Mouse (Mus musculus) ES-E14 (cell line): ENCODE results near the gene Plcb2. TPM values are rescaled to one million over a fixed set of nuclear protein-coding genes. Genes with fewer than 3 reads are reported as not detected.
A peak's percentile ranks its signal among the peaks of the same experiment; 100 is the strongest.

Experiments
- DNase-seq: peaks from one replicate; pipeline ENCODE4 v3.0.0-alpha.2; 2013; ENCODE audit warnings: low read depth, low spot score
- H3K27ac ChIP-seq: 2 replicates; pipeline ENCODE4 v1.5.1; 2012; ENCODE audit warnings: low read depth, mild to moderate bottlenecking, low read length, moderate library complexity, mixed read lengths; ENCODE audit not compliant: poor library complexity, insufficient read depth, severe bottlenecking
- H3K36me3 ChIP-seq: 2 replicates; pipeline ENCODE4 v1.6.1; 2012; ENCODE audit warnings: mild to moderate bottlenecking, low read length, moderate library complexity, mixed read lengths; ENCODE audit not compliant: control insufficient read depth, poor library complexity, insufficient read depth, severe bottlenecking
- H3K4me1 ChIP-seq, 2 experiments: fragments of 150-350 bp in 1 of 2; sonication (generic) in 1 of 2; 2 replicates each; pipeline ENCODE4 v1.6.1; 2012; ENCODE audit warnings: low read length in 2 of 2, mild to moderate bottlenecking in 1 of 2, mixed read lengths in 1 of 2; ENCODE audit not compliant: control insufficient read depth in 2 of 2, insufficient read depth in 2 of 2, poor library complexity in 1 of 2
- H3K4me3 ChIP-seq, 2 experiments: fragments of 150-350 bp in 1 of 2; sonication (generic) in 1 of 2; 2 replicates each; pipeline ENCODE4 v1.5.1; 2012; ENCODE audit warnings: low read length in 2 of 2, low read depth in 1 of 2, mild to moderate bottlenecking in 1 of 2, mixed read lengths in 1 of 2; ENCODE audit not compliant: insufficient read depth in 1 of 2, poor library complexity in 1 of 2, severe bottlenecking in 1 of 2
- H3K9ac ChIP-seq: 2 replicates; pipeline ENCODE4 v1.6.1; 2012; ENCODE audit warnings: low read depth, mild to moderate bottlenecking, low read length, mixed read lengths; ENCODE audit not compliant: poor library complexity, insufficient read depth, severe bottlenecking
- H3K9me3 ChIP-seq: fragments of 150-350 bp; sonication (generic); 2 replicates; pipeline ENCODE4 v1.6.1; 2012; ENCODE audit warnings: low read depth, mild to moderate bottlenecking, low read length; ENCODE audit not compliant: control insufficient read depth, insufficient read depth
- CHD2 ChIP-seq: IDR thresholded peaks from 2 replicates; pipeline ENCODE4 v1.6.1; 2014; ENCODE audit warnings: mild to moderate bottlenecking, low read depth, low read length, inconsistent platforms
- HCFC1 ChIP-seq: IDR thresholded peaks from 2 replicates; pipeline ENCODE4 v1.6.1; 2012; ENCODE audit warnings: low read length, inconsistent platforms, borderline replicate concordance; ENCODE audit not compliant: insufficient read depth
- MAFK ChIP-seq: IDR thresholded peaks from 2 replicates; pipeline ENCODE4 v1.6.1; 2014; ENCODE audit warnings: mild to moderate bottlenecking, low read depth, low read length, inconsistent platforms; ENCODE audit not compliant: insufficient read depth
- ZC3H11A ChIP-seq: IDR thresholded peaks from 2 replicates; pipeline ENCODE4 v1.6.1; 2012; ENCODE audit warnings: low read depth, mild to moderate bottlenecking, inconsistent platforms, low read length, borderline replicate concordance
- ZNF384 ChIP-seq: IDR thresholded peaks from 2 replicates; pipeline ENCODE4 v1.6.1; 2012; ENCODE audit warnings: low read depth, low read length, inconsistent platforms
- in situ Hi-C, 2 experiments: fragments of 600-800 bp; cut with MboI; formaldehyde crosslinking; loops; one replicate each; pipeline ENCODE4 v1.15.1; 2025; ENCODE audit warnings: low sequenced_read_pairs in 2 of 2, inconsistent platforms in 1 of 2; ENCODE audit not compliant: unreplicated experiment in 2 of 2
- total RNA-seq: library from RNA; depleted of rRNA; stranded (reverse); fragments of 300-350 nt; gene quantifications from 2 replicates; pipeline ENCODE4 v1.2.3, GENCODE M21; 2012

The Plcb2 gene
- total RNA-seq, 1 experiment = 0.09 TPM

DNA sequence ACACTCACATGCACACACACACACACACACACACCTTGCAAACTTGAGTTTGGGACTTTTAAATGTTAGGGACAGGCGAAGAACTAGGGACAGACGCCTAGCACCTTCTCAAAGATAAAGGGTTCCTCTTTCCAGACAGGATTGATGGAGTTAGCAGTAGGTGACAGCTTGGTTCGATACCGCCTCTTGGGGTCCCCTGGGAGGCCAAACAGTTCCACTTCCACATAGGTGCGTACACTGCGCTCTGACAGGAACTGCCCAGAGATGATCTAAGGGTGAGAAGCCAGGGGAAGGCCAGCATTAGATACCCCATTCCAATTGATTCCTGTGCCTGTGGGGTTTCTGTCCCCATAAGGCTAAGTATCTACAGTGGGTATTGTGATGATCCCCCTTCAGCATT lies 14.6 kb downstream of the Plcb2 start:
- no peaks in the 10 kb centered on the region for H3K4me1 ChIP-seq
- DNase-seq = no peak

DNA sequence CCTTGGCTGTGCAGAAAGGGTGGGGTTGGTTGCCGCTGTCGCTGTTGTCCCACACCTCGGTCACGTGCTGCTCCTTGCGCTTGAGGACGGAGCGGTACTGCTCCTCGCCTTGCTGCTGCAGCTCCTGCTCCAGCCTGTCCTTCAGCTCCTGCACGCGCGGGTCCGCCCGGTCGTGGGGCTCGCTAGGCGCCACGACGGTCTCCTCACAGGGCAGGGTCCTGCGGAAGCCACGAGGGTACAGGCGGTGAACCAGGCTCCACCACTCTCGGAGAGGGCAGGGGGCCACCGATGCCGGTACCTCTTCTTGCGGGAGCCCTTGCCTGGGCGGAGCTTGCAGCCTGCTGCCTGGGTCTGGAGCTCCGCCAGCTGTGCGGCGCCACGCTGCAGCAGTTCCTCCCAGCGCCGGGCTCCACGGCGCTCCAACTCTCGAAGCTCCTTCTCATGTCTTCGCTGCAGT lies 17.2 kb downstream of the Plcb2 start:
- no peak for DNase-seq
- in situ Hi-C loops = no loop called here
- Histone ChIP-seq H3K27ac (no peak overlapping the region), H3K9me3 (no peaks in the 10 kb centered on the region), H3K36me3 (no peaks in the 10 kb centered on the region), H3K4me3 (peak overlapping the region; percentile 1 to 19; a peak in 2 of 4 replicates), H3K9ac (no peak overlapping the region), H3K4me1 (no peaks in the 10 kb centered on the region)
- TF ChIP-seq MAFK = no peak
- no peak for TF ChIP-seq HCFC1
- no peak for TF ChIP-seq ZC3H11A
- TF ChIP-seq CHD2 = no peak
- no peak for TF ChIP-seq ZNF384

More for the DNA sequence above, 14.6 kb downstream of the Plcb2 start:
- no peak overlapping the region for H3K27ac ChIP-seq
- no peak for TF ChIP-seq ZNF384
- TF ChIP-seq HCFC1 = no peak
- TF ChIP-seq CHD2 = no peak
- no peak for TF ChIP-seq MAFK
- no peak for TF ChIP-seq ZC3H11A
- no peak overlapping the region for H3K9ac ChIP-seq
- no peaks in the 10 kb centered on the region for H3K9me3 ChIP-seq
- no peaks in the 10 kb centered on the region for H3K36me3 ChIP-seq
- in situ Hi-C loops = no loop called here
- H3K4me3 ChIP-seq = no peak overlapping the region

DNA sequence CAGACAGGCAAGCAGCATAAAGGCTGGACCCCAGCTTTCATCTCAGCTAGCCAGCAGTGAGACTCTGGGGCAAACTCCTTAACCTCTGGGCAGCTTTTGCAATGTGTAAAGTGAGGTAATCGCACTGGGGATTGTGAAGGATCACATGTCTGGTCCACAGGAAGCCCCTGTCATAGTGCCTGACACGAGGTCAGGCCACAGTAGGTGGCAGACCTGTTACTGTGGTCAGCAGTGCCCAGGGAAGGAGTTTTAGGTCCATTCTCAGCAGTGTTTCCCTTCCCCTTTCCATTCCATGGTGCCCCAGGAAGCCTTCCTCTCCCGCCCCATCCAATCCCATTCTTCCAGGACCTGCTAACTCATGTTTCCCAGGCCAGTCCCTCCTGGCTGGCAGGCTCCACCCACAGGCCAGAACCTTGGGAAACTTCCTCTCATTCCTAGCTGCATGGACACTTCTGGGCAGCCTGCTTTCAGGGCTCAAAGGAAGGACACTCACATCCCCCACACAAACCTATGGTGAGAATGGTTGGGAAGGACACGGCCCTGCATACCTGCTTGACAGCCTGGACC lies 18.5 kb downstream of the Plcb2 start:
- no peak for TF ChIP-seq MAFK
- TF ChIP-seq HCFC1 = no peak
- TF ChIP-seq ZC3H11A = no peak
- TF ChIP-seq ZNF384 = no peak
- no peak for TF ChIP-seq CHD2
- Histone ChIP-seq H3K36me3 (no peaks in the 10 kb centered on the region), H3K27ac (no peak overlapping the region), H3K4me1 (no peaks in the 10 kb centered on the region), H3K9me3 (no peaks in the 10 kb centered on the region), H3K4me3 (no peak overlapping the region), H3K9ac (no peak overlapping the region)
- in situ Hi-C loops = no loop called here
- no peak for DNase-seq

DNA sequence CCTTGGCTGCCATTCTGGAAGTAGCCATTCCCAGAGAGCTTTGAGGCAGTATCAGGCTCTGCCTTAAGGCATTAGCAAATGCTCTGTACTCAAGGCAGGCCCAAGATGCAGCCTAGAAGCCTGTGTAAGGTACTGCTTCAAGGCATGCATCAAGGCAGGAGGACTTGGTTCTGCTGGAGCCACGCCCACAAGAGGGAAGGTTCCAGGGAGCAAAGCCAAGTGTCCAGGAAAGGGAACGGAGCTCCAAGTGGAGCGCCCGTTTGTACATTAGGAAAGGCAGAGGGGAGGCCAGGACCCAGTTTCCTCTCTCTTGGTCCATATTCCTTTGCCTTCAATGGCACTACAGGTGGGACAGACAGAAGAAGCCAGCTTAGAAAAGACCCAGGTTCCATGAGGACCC lies 19.8 kb downstream of the Plcb2 start:
- no peak overlapping the region for H3K9ac ChIP-seq
- TF ChIP-seq ZC3H11A (no peak), CHD2 (no peak), HCFC1 (no peak), MAFK (no peak), ZNF384 (no peak)
- in situ Hi-C loops = no loop called here
- no peak for DNase-seq
- H3K4me3 ChIP-seq = no peak overlapping the region
- H3K9me3 ChIP-seq = no peaks in the 10 kb centered on the region
- no peak overlapping the region for H3K27ac ChIP-seq
- peaks cover 0 to 3% of the 10 kb centered on the region in 2 experiments; a peak in 1 of 4 replicates for H3K4me1 ChIP-seq
- H3K36me3 ChIP-seq = no peaks in the 10 kb centered on the region

DNA sequence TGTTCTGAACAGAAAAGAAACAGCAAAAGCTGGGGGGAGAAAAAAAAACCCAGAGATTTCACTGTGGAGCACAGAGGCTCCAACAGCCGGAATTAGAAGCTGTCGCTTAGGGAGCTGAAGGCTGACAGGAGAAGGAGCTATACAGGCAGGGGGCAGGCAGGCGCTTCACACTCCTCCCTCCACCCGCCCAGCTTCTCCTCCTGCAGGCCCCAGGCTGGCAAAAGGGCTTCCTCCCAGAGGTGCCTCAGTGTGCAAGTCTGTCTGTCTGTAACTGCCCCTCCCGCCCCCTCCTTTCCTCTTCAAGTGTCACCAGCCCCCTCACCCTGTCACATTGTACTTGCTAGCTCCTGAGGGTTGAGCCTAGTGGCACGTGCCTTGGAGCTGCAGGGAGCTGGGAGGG lies 21.8 kb downstream of the Plcb2 start:
- Histone ChIP-seq H3K4me3 (no peak overlapping the region), H3K27ac (no peak overlapping the region), H3K4me1 (peaks cover 0 to 7% of the 10 kb centered on the region in 2 experiments; a peak in 1 of 4 replicates), H3K9me3 (no peaks in the 10 kb centered on the region), H3K36me3 (no peaks in the 10 kb centered on the region), H3K9ac (no peak overlapping the region)
- DNase-seq = no peak
- TF ChIP-seq MAFK (no peak), HCFC1 (no peak), ZC3H11A (no peak), ZNF384 (no peak), CHD2 (no peak)
- in situ Hi-C loops = no loop called here
